ENCODE assay signal across 21 mouse cellular contexts in genomic region chr2:22782057-22782456, GRCm38 (mm10). TPM values are rescaled to one million over a fixed set of nuclear protein-coding genes. Genes with fewer than 3 reads are reported as not detected.
A peak's percentile ranks its signal among the peaks of the same experiment; 100 is the strongest.
DNase-seq lines count a peak whose midpoint lies in the region; ATAC-seq and TF ChIP-seq lines count a peak whose summit lies in the region.
"Had no signal": no experiment of that assay in that cellular context is flagged by ENCODE, and none has a peak within 500 bp of the region (broad histone marks: within the 10 kb centered on the region; RNA-seq: fewer than 3 reads in every experiment).

No protein-coding gene starts in this region.

- peak; percentile 8 for DNase-seq in heart, adult 11 months
- DNase-seq in heart, postnatal 36 days = no peak
- DNase-seq in MEL-GATA-1-ER (ENCODE audit: extremely low read depth, low read depth) (peak; percentile 75), adipocyte (ENCODE audit: low spot score) (no peak)
- DNase-seq in liver, embryonic 13.5 days = no peak
- no peak for DNase-seq in liver, postnatal 0 days
- no peak for DNase-seq in embryo, embryonic 9.5 days (ENCODE audit: extremely low spot score)
- no peak for DNase-seq in right cerebral cortex, postnatal 4 days
- DNase-seq: adrenal gland, adult 8-10 months; B cell, adult 2 months; cerebellum, adult 11 months; cerebellum, adult 9-10 months; cerebellum, postnatal 25 days; gastrocnemius, postnatal 36 days; heart, adult 18-20 months had no signal

- no peak overlapping the region for H3K4me3 ChIP-seq in liver, embryonic 13.5 days (replicated peaks)
- no peak overlapping the region for H3K4me3 ChIP-seq in liver, postnatal 0 days (ENCODE audit: low read depth, low read length)
- H3K4me3 ChIP-seq: embryonic facial prominence, embryonic 10.5 days; erythroblast, embryonic 14.5 days; forebrain, embryonic 15.5 days; heart, embryonic 12.5 days; hindbrain, embryonic 15.5 days had no signal

- peak overlapping the region; percentile 39 for H3K4me2 ChIP-seq in liver, embryonic 13.5 days
- H3K4me2 ChIP-seq in liver, postnatal 0 days (ENCODE audit: low read depth, low read length) = peak overlapping the region; percentile 2
- H3K4me2 ChIP-seq: forebrain, embryonic 15.5 days; heart, embryonic 12.5 days; hindbrain, embryonic 15.5 days had no signal

- peak; percentile 96 for TF ChIP-seq EP300 in liver, postnatal 0 days (IDR thresholded peaks at IDR 0.05; ENCODE audit: low read depth)

- intact Hi-C loops in heart, postnatal 36 days (cut with DNase I) = no loop called here

- no peaks in the 10 kb centered on the region for H3K9me3 ChIP-seq in liver, embryonic 13.5 days (replicated peaks)
- no peaks in the 10 kb centered on the region for H3K9me3 ChIP-seq in liver, postnatal 0 days (ENCODE audit: low read length)
- H3K9me3 ChIP-seq: embryonic facial prominence, embryonic 10.5 days; forebrain, embryonic 15.5 days; heart, embryonic 12.5 days; hindbrain, embryonic 15.5 days had no signal

- H3K27ac ChIP-seq in liver, embryonic 13.5 days = peak overlapping the region; percentile 81
- peak overlapping the region; percentile 16 for H3K27ac ChIP-seq in liver, postnatal 0 days (ENCODE audit: low read depth)
- H3K27ac ChIP-seq: embryonic facial prominence, embryonic 10.5 days; forebrain, embryonic 15.5 days; hindbrain, embryonic 15.5 days had no signal

- ATAC-seq in liver, embryonic 13.5 days (ENCODE audit: low read depth) = peak; percentile 74
- peak; percentile 81 for ATAC-seq in liver, postnatal 0 days
- ATAC-seq: CD4-positive, CD25-positive, alpha-beta regulatory T cell, adult 4 months; forebrain, embryonic 15.5 days had no signal

- peaks cover 71% of the 10 kb centered on the region for H3K4me1 ChIP-seq in liver, embryonic 13.5 days (replicated peaks)
- H3K4me1 ChIP-seq in liver, postnatal 0 days (ENCODE audit: insufficient read depth) = peaks cover 4% of the 10 kb centered on the region; the same call in 1 of the 2 replicates
- H3K4me1 ChIP-seq: embryonic facial prominence, embryonic 10.5 days; forebrain, embryonic 15.5 days; heart, embryonic 12.5 days; hindbrain, embryonic 15.5 days had no signal

- H3K36me3 ChIP-seq in liver, embryonic 13.5 days = no peaks in the 10 kb centered on the region
- no peaks in the 10 kb centered on the region for H3K36me3 ChIP-seq in liver, postnatal 0 days (replicated peaks; ENCODE audit: insufficient read depth, low read length)
- H3K36me3 ChIP-seq: embryonic facial prominence, embryonic 10.5 days; forebrain, embryonic 15.5 days; heart, embryonic 12.5 days; hindbrain, embryonic 15.5 days had no signal

- 17% methylated on average over 3 of the region's 3 CpGs for WGBS in liver, embryonic 13.5 days (ENCODE audit: insufficient replicate concordance)
- WGBS in liver, postnatal 0 days (ENCODE audit: insufficient replicate concordance) = 37% methylated on average over 3 of the region's 3 CpGs

- H3K9ac ChIP-seq in liver, embryonic 13.5 days = peak overlapping the region; percentile 33; the same call in 1 of the 2 replicates
- H3K9ac ChIP-seq in liver, postnatal 0 days (replicated peaks) = no peak overlapping the region
- H3K9ac ChIP-seq: forebrain, embryonic 15.5 days; heart, embryonic 12.5 days; hindbrain, embryonic 15.5 days had no signal

- H3K27me3 ChIP-seq in liver, embryonic 13.5 days = no peaks in the 10 kb centered on the region
- no peaks in the 10 kb centered on the region for H3K27me3 ChIP-seq in liver, postnatal 0 days (ENCODE audit: insufficient read depth, low read length)
- H3K27me3 ChIP-seq: forebrain, embryonic 15.5 days; heart, embryonic 12.5 days; hindbrain, embryonic 15.5 days had no signal

- TF ChIP-seq CTCF in liver, postnatal 0 days (IDR thresholded peaks at IDR 0.05; ENCODE audit: low read depth) = no peak

RNA-seq across cellular contexts. Expression of gene Apbb1ip, which starts 8.2 kb away (rescaled TPM):
- total RNA-seq in heart, postnatal 36 days (2021) = 1 to 10 TPM; 4.0 to 4.5 TPM
- polyA plus RNA-seq in liver, embryonic 13.5 days (2015; fragmentation: Nextera tagmentation; extraction: Ambion mirVana) = 15.1 and 17.2 TPM in 2 replicates
- polyA plus RNA-seq in liver, postnatal 0 days (2015; fragmentation: Nextera tagmentation; extraction: Ambion mirVana) = 7.7 and 11.3 TPM in 2 replicates

Comparison
In these comparisons a context has a peak if more than half of its experiments do, and no peak if none do; other contexts are left out.
1. DNase-seq: peak in heart, adult 11 months (single experiment) and MEL-GATA-1-ER (single experiment); none in heart, postnatal 36 days (0 of 2), liver, embryonic 13.5 days (single experiment), liver, postnatal 0 days (single experiment), adipocyte (single experiment), embryo, embryonic 9.5 days (single experiment) and right cerebral cortex, postnatal 4 days (single experiment).